In the genomic region with DNA sequence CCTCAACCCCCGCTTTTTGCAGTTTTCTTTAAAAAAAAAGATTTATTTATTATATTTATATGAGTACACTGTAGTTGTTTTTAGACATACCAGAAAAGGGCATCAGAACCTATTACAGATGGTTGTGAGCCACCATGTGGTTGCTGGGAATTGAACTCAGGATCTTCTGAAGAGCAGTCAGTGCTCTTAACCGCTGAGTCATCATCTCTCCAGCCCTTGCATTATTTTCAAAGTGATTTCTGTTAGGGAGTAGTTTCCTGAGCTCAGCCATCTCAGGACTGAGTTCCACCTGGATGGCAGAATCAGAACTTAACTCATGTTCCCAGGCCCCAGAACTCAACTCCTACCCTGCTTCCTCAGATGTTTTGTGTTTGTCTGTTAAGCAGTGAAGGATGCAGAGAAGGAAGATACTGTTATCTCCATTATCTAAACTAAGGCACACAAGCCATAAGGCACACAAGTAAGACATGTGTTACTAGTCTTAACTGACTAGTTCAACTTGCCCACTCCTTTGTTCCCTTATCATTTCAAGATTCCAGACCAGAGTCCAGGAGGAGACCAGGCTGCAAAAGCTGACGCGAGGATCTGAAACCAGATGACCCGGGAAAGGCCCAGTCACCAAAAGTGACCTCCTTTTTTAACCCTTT, we compare ENCODE assay signal across 9 mouse cellular contexts. TPM values are rescaled to one million over a fixed set of nuclear protein-coding genes. Genes with fewer than 3 reads are reported as not detected.
DNase-seq lines count a peak whose midpoint lies in the region; ATAC-seq and TF ChIP-seq lines count a peak whose summit lies in the region.
"Had no signal": no experiment of that assay in that cellular context is flagged by ENCODE, and none has a peak within 500 bp of the region (broad histone marks: within the 10 kb centered on the region; RNA-seq: fewer than 3 reads in every experiment).

No protein-coding gene starts in this region.

- H3K27ac ChIP-seq in heart, embryonic 12.5 days (ENCODE audit: poor library complexity, severe bottlenecking): peak overlapping the region; percentile 83
- no peak overlapping the region for H3K27ac ChIP-seq in hindbrain, embryonic 11.5 days (ENCODE audit: low read depth, low read length)
- H3K27ac ChIP-seq in liver, embryonic 15.5 days (replicated peaks): 0 out of 2 replicates have a peak overlapping the region, but pooled peaks have one; percentile 74

- H3K4me1 ChIP-seq in heart, embryonic 12.5 days (replicated peaks): peaks cover 29% of the 10 kb centered on the region
- H3K4me1 ChIP-seq in E14TG2a.4 (replicated peaks; ENCODE audit: low read depth, low read length): peaks cover 62% of the 10 kb centered on the region
- H3K4me1 ChIP-seq in hindbrain, embryonic 11.5 days (replicated peaks; ENCODE audit: control insufficient read depth, insufficient read depth, low read length): peaks cover 9% of the 10 kb centered on the region
- H3K4me1 ChIP-seq in liver, embryonic 15.5 days (replicated peaks): peaks cover 36% of the 10 kb centered on the region

- H3K4me3 ChIP-seq in heart, embryonic 12.5 days: no peak overlapping the region
- peak overlapping the region; percentile 89 for H3K4me3 ChIP-seq in E14TG2a.4 (replicated peaks; ENCODE audit: low read length)
- no peak overlapping the region for H3K4me3 ChIP-seq in hindbrain, embryonic 11.5 days (ENCODE audit: low read depth, low read length)
- no peak overlapping the region for H3K4me3 ChIP-seq in liver, embryonic 15.5 days (replicated peaks)

- 38% methylated on average over 5 of the region's 5 CpGs for WGBS in heart, embryonic 12.5 days
- 74% methylated on average over 5 of the region's 5 CpGs for WGBS in hindbrain, embryonic 11.5 days
- 38% methylated on average over 5 of the region's 5 CpGs for WGBS in liver, embryonic 15.5 days (ENCODE audit: insufficient replicate concordance)

- no peak for ATAC-seq in heart, embryonic 12.5 days (ENCODE audit: insufficient number of reproducible peaks, low FRiP score)
- ATAC-seq in hindbrain, embryonic 11.5 days (ENCODE audit: low FRiP score): no peak
- ATAC-seq in liver, embryonic 15.5 days (ENCODE audit: insufficient read depth): no peak
- ATAC-seq: CD4-positive, CD25-positive, alpha-beta regulatory T cell, adult 4 months had no signal

- H3K9ac ChIP-seq in heart, embryonic 12.5 days: peak overlapping the region; percentile 84; the same call in 1 of the 2 replicates
- no peak overlapping the region; the same call in 1 of the 2 replicates for H3K9ac ChIP-seq in hindbrain, embryonic 11.5 days (ENCODE audit: low read depth, low read length)
- H3K9ac ChIP-seq in liver, embryonic 15.5 days: 0 out of 2 replicates have a peak overlapping the region, but pooled peaks have one; percentile 69

- 0 out of 2 replicates have a peak, but pooled peaks cover 8% of the 10 kb centered on the region for H3K27me3 ChIP-seq in heart, embryonic 12.5 days (replicated peaks)
- 0 out of 2 replicates have a peak, but pooled peaks cover 3% of the 10 kb centered on the region for H3K27me3 ChIP-seq in E14TG2a.4 (ENCODE audit: insufficient read depth, low read length)
- no peaks in the 10 kb centered on the region for H3K27me3 ChIP-seq in hindbrain, embryonic 11.5 days (ENCODE audit: control insufficient read depth, insufficient read depth, low read length)
- no peaks in the 10 kb centered on the region; the same call in 1 of the 2 replicates for H3K27me3 ChIP-seq in liver, embryonic 15.5 days

- no peaks in the 10 kb centered on the region for H3K9me3 ChIP-seq in heart, embryonic 12.5 days (replicated peaks)
- no peaks in the 10 kb centered on the region for H3K9me3 ChIP-seq in E14TG2a.4 (ENCODE audit: low read length)
- H3K9me3 ChIP-seq in hindbrain, embryonic 11.5 days (ENCODE audit: control insufficient read depth, low read length): no peaks in the 10 kb centered on the region
- H3K9me3 ChIP-seq in liver, embryonic 15.5 days (replicated peaks): no peaks in the 10 kb centered on the region

- no peak for TF ChIP-seq CTCF in E14TG2a.4 (conservative IDR thresholded peaks at IDR 0.05; ENCODE audit: low read length)

- H3K4me2 ChIP-seq in heart, embryonic 12.5 days: peak overlapping the region; percentile 82
- H3K4me2 ChIP-seq in hindbrain, embryonic 11.5 days (replicated peaks; ENCODE audit: low read depth, low read length): peak overlapping the region; percentile 85; the same call in 1 of the 2 replicates
- peak overlapping the region; percentile 97 for H3K4me2 ChIP-seq in liver, embryonic 15.5 days

- no peak for DNase-seq in heart, postnatal 36 days
- DNase-seq in hindbrain, embryonic 11.5 days (ENCODE audit: low spot score): no peak
- DNase-seq in right cerebral cortex, postnatal 14 days: no peak
- DNase-seq in c-Kit-positive CD71-positive TER-119-positive erythroid progenitor cells, embryonic 14.5 days (ENCODE audit: low spot score): no peak
- no peak for DNase-seq in T-cell, adult 2 months (ENCODE audit: low spot score)

- H3K36me3 ChIP-seq in heart, embryonic 12.5 days: 0 out of 2 replicates have a peak, but pooled peaks cover 5% of the 10 kb centered on the region
- peaks cover 25% of the 10 kb centered on the region for H3K36me3 ChIP-seq in E14TG2a.4 (ENCODE audit: insufficient read depth, low read length)
- H3K36me3 ChIP-seq in hindbrain, embryonic 11.5 days (ENCODE audit: control insufficient read depth, insufficient read depth, low read length): peaks cover 2% of the 10 kb centered on the region; the same call in 1 of the 2 replicates
- no peaks in the 10 kb centered on the region for H3K36me3 ChIP-seq in liver, embryonic 15.5 days (replicated peaks)

- intact Hi-C loops in heart, postnatal 36 days (cut with DNase I): no loop called here

RNA-seq across cellular contexts. Expression of a gene that starts 12.4 kb away (rescaled TPM):
- 0.17 and 0.45 TPM in 2 replicates for polyA plus RNA-seq in heart, embryonic 12.5 days (2016; fragmentation: Nextera tagmentation; extraction: Ambion mirVana)
- total RNA-seq in heart, postnatal 36 days (2021): 1 to 10 TPM; 8.2 to 9.7 TPM
- polyA plus RNA-seq in hindbrain, embryonic 11.5 days (2014; fragmentation: Nextera tagmentation; extraction: Ambion mirVana): 14.6 and 16.3 TPM in 2 replicates
- polyA plus RNA-seq in liver, embryonic 15.5 days (2015; fragmentation: Nextera tagmentation; extraction: Ambion mirVana): not detected in 2 replicates
- polyA plus RNA-seq: CD4-positive, CD25-positive, alpha-beta regulatory T cell, adult 4 months had no signal

RNA-seq across cellular contexts. Expression of a gene that starts 17.6 kb away (rescaled TPM):
- 181 and 192 TPM in 2 replicates for polyA plus RNA-seq in heart, embryonic 12.5 days (2016; fragmentation: Nextera tagmentation; extraction: Ambion mirVana)
- 10 to 100 TPM; 36.1 to 36.5 TPM for total RNA-seq in heart, postnatal 36 days (2021)
- 313 and 330 TPM in 2 replicates for polyA plus RNA-seq in hindbrain, embryonic 11.5 days (2014; fragmentation: Nextera tagmentation; extraction: Ambion mirVana)
- polyA plus RNA-seq in liver, embryonic 15.5 days (2015; fragmentation: Nextera tagmentation; extraction: Ambion mirVana): 107 and 113 TPM in 2 replicates

RNA-seq across cellular contexts. Expression of a gene that starts 21.6 kb away (rescaled TPM):
- polyA plus RNA-seq in heart, embryonic 12.5 days (2016; fragmentation: Nextera tagmentation; extraction: Ambion mirVana): not detected in 2 replicates
- total RNA-seq in heart, postnatal 36 days (2021): not detected
- not detected in 2 replicates for polyA plus RNA-seq in hindbrain, embryonic 11.5 days (2014; fragmentation: Nextera tagmentation; extraction: Ambion mirVana)
- not detected in 2 replicates for polyA plus RNA-seq in liver, embryonic 15.5 days (2015; fragmentation: Nextera tagmentation; extraction: Ambion mirVana)
- polyA plus RNA-seq: CD4-positive, CD25-positive, alpha-beta regulatory T cell, adult 4 months had no signal

RNA-seq across cellular contexts. Expression of a gene that starts 28.6 kb away (rescaled TPM):
- 0.27 and 0.33 TPM in 2 replicates for polyA plus RNA-seq in heart, embryonic 12.5 days (2016; fragmentation: Nextera tagmentation; extraction: Ambion mirVana)
- under 1 TPM; 0.24 to 0.44 TPM for total RNA-seq in heart, postnatal 36 days (2021)
- polyA plus RNA-seq in hindbrain, embryonic 11.5 days (2014; fragmentation: Nextera tagmentation; extraction: Ambion mirVana): 0.25 and 0.79 TPM in 2 replicates
- 0.50 and 0.79 TPM in 2 replicates for polyA plus RNA-seq in liver, embryonic 15.5 days (2015; fragmentation: Nextera tagmentation; extraction: Ambion mirVana)

RNA-seq across cellular contexts. Expression of a gene that starts 33.1 kb away (rescaled TPM):
- polyA plus RNA-seq in heart, embryonic 12.5 days (2016; fragmentation: Nextera tagmentation; extraction: Ambion mirVana): 74.8 and 78.7 TPM in 2 replicates
- 100 to 1,000 TPM in 1 of 2 experiments, 10 to 100 TPM in 1; 91.4 to 110 TPM for total RNA-seq in heart, postnatal 36 days (2021)
- polyA plus RNA-seq in hindbrain, embryonic 11.5 days (2014; fragmentation: Nextera tagmentation; extraction: Ambion mirVana): 114 and 119 TPM in 2 replicates
- polyA plus RNA-seq in liver, embryonic 15.5 days (2015; fragmentation: Nextera tagmentation; extraction: Ambion mirVana): 103 and 119 TPM in 2 replicates

Comparison
In these comparisons a context has a peak if more than half of its experiments do, and no peak if none do; other contexts are left out.
1. RNA of a gene that starts 12.4 kb away (polyA plus RNA-seq): 14.6 to 16.3 TPM in hindbrain, embryonic 11.5 days; 0.17 to 0.45 TPM in heart, embryonic 12.5 days and not detected in liver, embryonic 15.5 days; every median in the first group is over 10 times any median in the second.
2. Peak in every context shown above with its lines, with median percentiles within 50 percentile points of each other: H3K4me2 ChIP-seq.